In the genomic region with DNA sequence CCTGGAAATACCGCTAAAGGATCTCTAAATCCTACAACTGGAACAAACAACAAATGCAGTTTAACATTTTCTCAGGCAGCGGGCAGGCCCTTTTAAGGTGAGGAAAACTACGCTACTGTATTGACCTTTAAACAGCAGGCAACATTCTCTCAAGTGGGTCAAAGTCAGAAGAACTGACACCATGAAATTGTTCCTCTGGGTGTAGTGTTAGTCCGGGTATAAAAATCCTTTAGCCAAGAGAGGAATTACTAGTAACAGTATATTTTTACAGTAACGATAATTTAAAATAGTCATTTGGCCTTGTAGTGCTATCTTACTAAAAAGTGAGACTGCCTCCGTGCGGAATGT, we compare ENCODE assay signal across 8 mouse cellular contexts. TPM values are rescaled to one million over a fixed set of nuclear protein-coding genes. Genes with fewer than 3 reads are reported as not detected.
DNase-seq lines count a peak whose midpoint lies in the region; ATAC-seq and TF ChIP-seq lines count a peak whose summit lies in the region.

No protein-coding gene starts in this region.

- H3K27ac ChIP-seq in heart, postnatal 0 days (ENCODE audit: low read depth): peak overlapping the region; percentile 99
- peak overlapping the region; percentile 90 for H3K27ac ChIP-seq in liver, embryonic 16.5 days (ENCODE audit: low read length)

- peak; percentile 34; the same call in 1 of the 2 replicates for ATAC-seq in heart, postnatal 0 days (ENCODE audit: insufficient read depth, low read depth)
- peak; percentile 7; the same call in 1 of the 2 replicates for ATAC-seq in liver, embryonic 16.5 days (ENCODE audit: low read depth)

- no peaks in the 10 kb centered on the region for H3K27me3 ChIP-seq in E14TG2a.4 (ENCODE audit: insufficient read depth, low read length)
- no peaks in the 10 kb centered on the region for H3K27me3 ChIP-seq in heart, postnatal 0 days (ENCODE audit: control insufficient read depth, insufficient read depth, low read length)
- no peaks in the 10 kb centered on the region for H3K27me3 ChIP-seq in liver, embryonic 16.5 days (ENCODE audit: control insufficient read depth, insufficient read depth, low read depth, low read length)

- H3K4me3 ChIP-seq in E14TG2a.4 (replicated peaks; ENCODE audit: low read length): peak overlapping the region; percentile 93; the same call in 1 of the 2 replicates
- peak overlapping the region; percentile 86 for H3K4me3 ChIP-seq in heart, postnatal 0 days (ENCODE audit: low read depth, low read length)
- H3K4me3 ChIP-seq in liver, embryonic 16.5 days (ENCODE audit: low read depth, low read length): peak overlapping the region; percentile 93

- peak overlapping the region; percentile 97 for H3K9ac ChIP-seq in heart, postnatal 0 days (replicated peaks; ENCODE audit: low read depth, low read length)
- H3K9ac ChIP-seq in liver, embryonic 16.5 days (ENCODE audit: low read depth, low read length): peak overlapping the region; percentile 55

- peaks cover 19% of the 10 kb centered on the region for H3K4me1 ChIP-seq in E14TG2a.4 (replicated peaks; ENCODE audit: low read depth, low read length)
- H3K4me1 ChIP-seq in heart, postnatal 0 days (ENCODE audit: control insufficient read depth, insufficient read depth): peaks cover 18% of the 10 kb centered on the region; the same call in 1 of the 2 replicates
- peaks cover 23% of the 10 kb centered on the region for H3K4me1 ChIP-seq in liver, embryonic 16.5 days (ENCODE audit: control insufficient read depth, low read depth, low read length)

- WGBS in heart, postnatal 0 days: 6% methylated on average over 7 of the region's 7 CpGs
- 15% methylated on average over 7 of the region's 7 CpGs for WGBS in liver, embryonic 16.5 days (ENCODE audit: insufficient replicate concordance)

- peaks cover 28% of the 10 kb centered on the region for H3K36me3 ChIP-seq in E14TG2a.4 (ENCODE audit: insufficient read depth, low read length)
- H3K36me3 ChIP-seq in heart, postnatal 0 days (replicated peaks; ENCODE audit: control insufficient read depth, insufficient read depth, low read length): peaks cover 33% of the 10 kb centered on the region
- peaks cover 25% of the 10 kb centered on the region for H3K36me3 ChIP-seq in liver, embryonic 16.5 days (ENCODE audit: control insufficient read depth, insufficient read depth)

- TF ChIP-seq EP300 in heart, postnatal 0 days (IDR thresholded peaks at IDR 0.05; ENCODE audit: low read depth): no peak

- peak overlapping the region; percentile 59 for H3K4me2 ChIP-seq in heart, postnatal 0 days (ENCODE audit: low read depth, low read length)
- H3K4me2 ChIP-seq in liver, embryonic 16.5 days (ENCODE audit: low read depth, low read length): peak overlapping the region; percentile 60

- TF ChIP-seq CTCF in E14TG2a.4 (conservative IDR thresholded peaks at IDR 0.05; ENCODE audit: low read length): no peak
- TF ChIP-seq CTCF in heart, postnatal 0 days (IDR thresholded peaks at IDR 0.05; ENCODE audit: low read depth): no peak

- H3K9me3 ChIP-seq in E14TG2a.4 (ENCODE audit: low read length): peaks cover 39% of the 10 kb centered on the region
- H3K9me3 ChIP-seq in heart, postnatal 0 days (replicated peaks; ENCODE audit: control insufficient read depth, low read length): no peaks in the 10 kb centered on the region
- H3K9me3 ChIP-seq in liver, embryonic 16.5 days (replicated peaks; ENCODE audit: control insufficient read depth, low read length): no peaks in the 10 kb centered on the region

- peak; percentile 25 for DNase-seq in adrenal gland, postnatal 10 days
- DNase-seq in adrenal gland, adult 8-10 months: no peak
- DNase-seq in heart, postnatal 0 days (ENCODE audit: low spot score): no peak
- DNase-seq in adipocyte (ENCODE audit: low spot score): no peak
- DNase-seq in adrenal gland, postnatal 36 days: no peak
- no peak for DNase-seq in c-Kit-positive CD71-positive TER-119-positive erythroid progenitor cells, embryonic 14.5 days (ENCODE audit: low spot score)

RNA-seq across cellular contexts. Expression of a gene that starts 24.4 kb away (rescaled TPM):
- total RNA-seq in adrenal gland, postnatal 10 days (2021): 10 to 100 TPM; 13.2 to 14.5 TPM
- total RNA-seq in adrenal gland, adult 8-10 months (2022): 1 to 10 TPM in 3 of 4 experiments, under 1 TPM in 1; 0.64 to 1.8 (median 1.4) TPM
- 25.0 and 26.8 TPM in 2 replicates for total RNA-seq in heart, postnatal 0 days (2014; rRNA removed; ENCODE audit: low replicate concordance)
- polyA plus RNA-seq in heart, postnatal 0 days (2015; fragmentation: Nextera tagmentation; extraction: Ambion mirVana): 13.5 and 14.2 TPM in 2 replicates
- polyA plus RNA-seq in liver, embryonic 16.5 days (2015; fragmentation: Nextera tagmentation; extraction: Ambion mirVana): 101 and 110 TPM in 2 replicates
- total RNA-seq in adrenal gland, postnatal 36 days (2021): 1 to 10 TPM; 3.5 to 4.0 TPM

RNA-seq across cellular contexts. Expression of a gene that starts 24.5 kb away (rescaled TPM):
- total RNA-seq in adrenal gland, postnatal 10 days (2021): 1 to 10 TPM; 5.8 to 6.1 TPM
- total RNA-seq in adrenal gland, adult 8-10 months (2022): 1 to 10 TPM in 3 of 4 experiments, under 1 TPM in 1; 0.65 to 1.8 (median 1.2) TPM
- total RNA-seq in heart, postnatal 0 days (2014; rRNA removed; ENCODE audit: low replicate concordance): 0.88 and 12.2 TPM in 2 replicates
- 6.1 and 7.0 TPM in 2 replicates for polyA plus RNA-seq in heart, postnatal 0 days (2015; fragmentation: Nextera tagmentation; extraction: Ambion mirVana)
- 36.1 and 41.4 TPM in 2 replicates for polyA plus RNA-seq in liver, embryonic 16.5 days (2015; fragmentation: Nextera tagmentation; extraction: Ambion mirVana)
- 1 to 10 TPM; 2.0 to 2.6 TPM for total RNA-seq in adrenal gland, postnatal 36 days (2021)

RNA-seq across cellular contexts. Expression of a gene that starts 46.2 kb away (rescaled TPM):
- total RNA-seq in adrenal gland, postnatal 10 days (2021): 100 to 1,000 TPM; 192 to 233 TPM
- total RNA-seq in adrenal gland, adult 8-10 months (2022): 100 to 1,000 TPM; 229 to 290 (median 261) TPM
- 81.1 and 82.3 TPM in 2 replicates for total RNA-seq in heart, postnatal 0 days (2014; rRNA removed; ENCODE audit: low replicate concordance)
- polyA plus RNA-seq in heart, postnatal 0 days (2015; fragmentation: Nextera tagmentation; extraction: Ambion mirVana): 51.1 and 53.3 TPM in 2 replicates
- 68.8 and 69.6 TPM in 2 replicates for polyA plus RNA-seq in liver, embryonic 16.5 days (2015; fragmentation: Nextera tagmentation; extraction: Ambion mirVana)
- total RNA-seq in adrenal gland, postnatal 36 days (2021): 100 to 1,000 TPM; 292 to 392 TPM

RNA-seq across cellular contexts. Expression of a gene that starts 46.3 kb away (rescaled TPM):
- 1 to 10 TPM in 1 of 2 experiments, under 1 TPM in 1; 0.79 to 1.1 TPM for total RNA-seq in adrenal gland, postnatal 10 days (2021)
- 1 to 10 TPM in 3 of 4 experiments, under 1 TPM in 1; 0.99 to 2.1 (median 1.1) TPM for total RNA-seq in adrenal gland, adult 8-10 months (2022)
- total RNA-seq in heart, postnatal 0 days (2014; rRNA removed; ENCODE audit: low replicate concordance): not detected in 2 replicates
- polyA plus RNA-seq in heart, postnatal 0 days (2015; fragmentation: Nextera tagmentation; extraction: Ambion mirVana): 0.03 and 0.18 TPM in 2 replicates
- polyA plus RNA-seq in liver, embryonic 16.5 days (2015; fragmentation: Nextera tagmentation; extraction: Ambion mirVana): 0.14 and 0.34 TPM in 2 replicates
- 1 to 10 TPM; 1.6 to 2.0 TPM for total RNA-seq in adrenal gland, postnatal 36 days (2021)
